Mouse (Mus musculus) limb, embryonic 14.5 days (tissue): Measurements from ENCODE around the gene Gbf1. TPM values are rescaled to one million over a fixed set of nuclear protein-coding genes. Genes with fewer than 3 reads are reported as not detected.

Experiments
- ATAC-seq: fragments of 200-750 bp; cut with Nextera tagmentation; 2 replicates; pipeline ENCODE4 v1.8.0; 2017; ENCODE audit warnings: low read depth, moderate number of reproducible peaks, moderate TSS enrichment; ENCODE audit not compliant: low FRiP score
- DNase-seq: peaks from one replicate; pipeline ENCODE4 v3.0.0-alpha.2; 2015; ENCODE audit warnings: low spot score
- H3K27ac ChIP-seq: fragments of 300-500 bp; sonication (generic); replicated peaks from 2 replicates; pipeline ENCODE4 v1.5.1; 2014; ENCODE audit warnings: low read depth, mild to moderate bottlenecking, low read length, moderate library complexity, mixed read lengths
- H3K27me3 ChIP-seq: fragments of 300-500 bp; sonication (generic); 2 replicates; pipeline ENCODE4 v1.6.1; 2014; ENCODE audit warnings: low read length, mixed read lengths; ENCODE audit not compliant: control insufficient read depth, insufficient read depth
- H3K36me3 ChIP-seq: fragments of 300-500 bp; sonication (generic); 2 replicates; pipeline ENCODE4 v1.6.1; 2014; ENCODE audit warnings: mild to moderate bottlenecking, low read length, moderate library complexity, mixed read lengths; ENCODE audit not compliant: control insufficient read depth, insufficient read depth
- H3K4me1 ChIP-seq: fragments of 300-500 bp; sonication (generic); 2 replicates; pipeline ENCODE4 v1.6.1; 2014; ENCODE audit warnings: antibody characterized with exemption, low read length, mixed read lengths; ENCODE audit not compliant: control insufficient read depth, insufficient read depth
- H3K4me2 ChIP-seq: fragments of 300-500 bp; sonication (generic); replicated peaks from 2 replicates; pipeline ENCODE4 v1.6.1; 2014; ENCODE audit warnings: low read depth, mild to moderate bottlenecking, low read length, moderate library complexity; ENCODE audit not compliant: severe bottlenecking
- H3K4me3 ChIP-seq: fragments of 300-500 bp; sonication (generic); replicated peaks from 2 replicates; pipeline ENCODE4 v1.5.1; 2014; ENCODE audit warnings: low read length
- H3K9ac ChIP-seq: fragments of 300-500 bp; sonication (generic); 2 replicates; pipeline ENCODE4 v1.6.1; 2014; ENCODE audit warnings: mild to moderate bottlenecking, low read depth, low read length, moderate library complexity; ENCODE audit not compliant: severe bottlenecking
- H3K9me3 ChIP-seq: fragments of 300-500 bp; sonication (generic); 2 replicates; pipeline ENCODE4 v1.6.1; 2016; ENCODE audit warnings: low read length; ENCODE audit not compliant: control insufficient read depth
- POLR2A ChIP-seq: fragments of 200-500 bp; IDR thresholded peaks from 2 replicates; pipeline ENCODE4 v1.8.0; 2012; ENCODE audit warnings: inconsistent platforms, mild to moderate bottlenecking, moderate library complexity, borderline replicate concordance; ENCODE audit not compliant: insufficient read depth, insufficient read length; ENCODE audit errors: extremely low read depth
- WGBS: fragments of 180-500 bp; shearing (Covaris S2); extraction: QIAGEN DNeasy Blood & Tissue Kit; methylation state at CpG from one replicate; pipeline ENCODE4 v1.1.7; 2014; 5-methylcytosine and 5-hydroxymethylcytosine counted together
- polyA plus RNA-seq, 2 experiments: library from polyadenylated mRNA; depleted of rRNA in 1 of 2; stranded (reverse) in 1 of 2; unstranded in 1 of 2; fragments of >200 nt; fragmentation: Nextera tagmentation in 1 of 2; extraction: Ambion mirVana in 1 of 2; gene quantifications; 2 replicates each; pipeline versions ENCODE4 v1.2.1 to v1.2.3; 2012 to 2014

The Gbf1 gene
- polyA plus RNA-seq, 2 experiments = 66.8 to 92.1 TPM

DNA sequence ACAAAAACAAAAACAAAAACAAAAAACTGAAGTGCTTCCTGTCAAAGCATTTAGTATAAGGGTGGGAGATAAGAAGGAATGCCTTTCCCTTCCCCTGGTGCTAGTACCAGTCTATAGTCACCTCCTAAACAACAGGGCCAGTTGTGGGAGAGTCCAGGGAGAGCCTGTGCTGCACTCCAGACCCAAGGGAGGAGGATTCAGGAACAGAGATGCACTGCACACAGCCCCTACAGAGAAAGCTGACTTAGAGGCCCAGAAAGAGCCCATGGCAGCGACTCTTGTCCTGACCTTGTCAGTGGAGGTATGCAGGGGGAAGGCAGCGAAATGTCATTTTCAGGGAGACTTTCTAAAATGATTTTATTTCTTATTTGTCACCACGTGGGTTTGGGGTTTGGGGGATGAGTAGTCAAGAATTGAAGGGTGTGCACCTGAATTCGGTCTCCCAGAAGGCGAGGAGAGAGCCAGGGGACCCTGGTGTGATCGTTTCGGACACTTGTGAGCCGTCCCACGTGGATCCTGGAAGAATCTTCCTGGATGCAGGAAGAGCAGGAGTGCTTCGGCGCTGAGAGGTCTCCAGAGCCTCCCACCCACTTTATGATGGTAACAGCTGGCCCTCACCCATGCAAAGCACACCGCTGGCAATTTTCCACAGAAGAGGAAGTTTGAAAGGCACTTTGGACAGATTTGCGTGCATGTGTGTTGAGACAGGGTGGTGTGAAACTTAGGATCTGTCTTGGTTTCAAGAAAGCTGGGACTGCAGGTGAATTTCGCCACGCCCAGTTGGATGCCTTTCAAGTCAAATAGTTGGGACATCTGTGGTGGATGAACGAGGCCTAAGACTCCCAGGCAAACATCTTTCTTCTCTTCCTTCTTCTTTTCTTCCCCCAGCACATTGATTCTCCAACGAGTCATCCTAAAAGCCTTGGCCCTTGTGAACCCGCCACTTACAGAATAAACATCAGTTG, 151.2 kb downstream of the Gbf1 start:
- H3K9me3 ChIP-seq = no peaks in the 10 kb centered on the region
- no peak for DNase-seq
- H3K9ac ChIP-seq = peak overlapping the region; percentile 64; the same call in 1 of the 2 replicates
- H3K4me2 ChIP-seq = peak overlapping the region; percentile 98
- ATAC-seq = no peak
- peaks cover 13% of the 10 kb centered on the region for H3K4me1 ChIP-seq
- WGBS = 50% methylated on average over 18 of the region's 18 CpGs
- peak overlapping the region; percentile 74 for H3K4me3 ChIP-seq
- TF ChIP-seq POLR2A = no peak
- H3K27ac ChIP-seq = no peak overlapping the region
- peaks cover 5% of the 10 kb centered on the region for H3K36me3 ChIP-seq
- peaks cover 4% of the 10 kb centered on the region; the same call in 1 of the 2 replicates for H3K27me3 ChIP-seq

DNA sequence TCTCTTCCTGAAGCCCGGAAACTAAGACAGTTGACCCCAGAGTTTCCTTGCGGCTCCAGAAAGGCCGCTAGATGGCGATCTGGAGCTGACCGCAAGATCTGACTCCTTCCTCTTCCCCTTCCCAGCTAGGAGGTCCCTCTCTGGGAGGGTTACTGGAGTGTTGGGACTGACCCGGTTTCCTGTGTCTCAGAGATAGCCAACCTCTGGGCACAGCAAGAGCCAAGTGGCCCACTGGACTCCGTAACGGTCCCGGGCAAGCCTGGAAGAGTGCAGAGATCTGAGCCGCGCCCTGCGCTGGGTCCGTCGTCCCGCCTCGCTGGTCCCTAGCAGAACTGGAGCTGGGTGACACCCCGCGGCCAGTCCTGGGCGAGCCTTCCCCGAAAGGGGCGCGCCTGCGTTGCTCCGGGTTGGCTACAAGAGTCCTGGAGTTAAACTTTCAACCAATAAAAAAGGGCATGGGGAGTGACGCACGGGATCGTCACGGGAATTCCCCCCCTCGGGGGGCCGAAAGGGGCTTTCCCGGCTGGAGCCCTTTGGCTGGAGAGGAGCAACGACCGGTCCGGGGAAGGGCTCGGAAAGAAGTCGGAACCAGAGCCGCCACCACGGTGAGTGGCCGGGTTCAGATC, 152.0 kb downstream of the Gbf1 start, which contains the start of gene Nfkb2:
Gene Nfkb2 (plus strand): TSS at position 105 of the 626 bp plus-strand sequence.
- peaks cover 17% of the 10 kb centered on the region for H3K4me1 ChIP-seq
- peak within 1 kb of the TSS; percentile 67 for H3K27ac ChIP-seq
- H3K4me3 ChIP-seq = peak within 1 kb of the TSS; percentile 74
- peak within 1 kb of the TSS; percentile 98 for H3K4me2 ChIP-seq
- H3K27me3 ChIP-seq = peaks cover 7% of the 10 kb centered on the region; the same call in 1 of the 2 replicates
- peaks cover 5% of the 10 kb centered on the region for H3K36me3 ChIP-seq
- WGBS = under 1% methylated on average over 39 of the region's 39 CpGs
- no peaks in the 10 kb centered on the region for H3K9me3 ChIP-seq
- TF ChIP-seq POLR2A = no peak
- peak; percentile 89 for ATAC-seq
- H3K9ac ChIP-seq = peak within 1 kb of the TSS; percentile 64
- peak; percentile 86 for DNase-seq

DNA sequence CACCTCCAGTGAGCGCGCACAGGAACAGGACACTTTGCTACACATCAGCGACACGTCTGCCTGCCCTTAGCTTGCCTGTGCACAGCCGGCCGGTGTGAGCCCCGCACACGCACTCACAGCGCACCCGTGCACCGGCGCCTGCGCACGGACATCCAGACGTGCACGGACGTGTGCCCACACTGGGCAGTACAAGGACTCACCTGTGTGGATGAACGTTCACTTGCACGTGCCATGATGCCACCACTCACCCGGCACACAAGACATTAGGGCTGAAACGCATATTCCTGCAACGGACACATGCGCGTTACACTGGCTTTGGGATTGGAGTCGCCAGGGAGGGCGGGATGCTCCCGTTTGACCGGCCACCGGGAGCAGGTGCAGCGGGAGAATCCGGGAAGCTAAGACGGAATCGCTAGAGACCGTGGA, 152.6 kb downstream of the Gbf1 start:
- Histone ChIP-seq H3K4me1 (peaks cover 17% of the 10 kb centered on the region), H3K27me3 (peaks cover 7% of the 10 kb centered on the region; the same call in 1 of the 2 replicates), H3K4me3 (peak overlapping the region; percentile 74), H3K9me3 (no peaks in the 10 kb centered on the region), H3K4me2 (peak overlapping the region; percentile 98), H3K27ac (0 out of 2 replicates have a peak overlapping the region, but pooled peaks have one; percentile 67), H3K9ac (peak overlapping the region; percentile 64), H3K36me3 (peaks cover 10% of the 10 kb centered on the region)
- no peak for TF ChIP-seq POLR2A
- WGBS = under 1% methylated on average over 34 of the region's 34 CpGs
- peak; percentile 13; the same call in 1 of the 2 replicates for ATAC-seq
- DNase-seq = no peak

DNA sequence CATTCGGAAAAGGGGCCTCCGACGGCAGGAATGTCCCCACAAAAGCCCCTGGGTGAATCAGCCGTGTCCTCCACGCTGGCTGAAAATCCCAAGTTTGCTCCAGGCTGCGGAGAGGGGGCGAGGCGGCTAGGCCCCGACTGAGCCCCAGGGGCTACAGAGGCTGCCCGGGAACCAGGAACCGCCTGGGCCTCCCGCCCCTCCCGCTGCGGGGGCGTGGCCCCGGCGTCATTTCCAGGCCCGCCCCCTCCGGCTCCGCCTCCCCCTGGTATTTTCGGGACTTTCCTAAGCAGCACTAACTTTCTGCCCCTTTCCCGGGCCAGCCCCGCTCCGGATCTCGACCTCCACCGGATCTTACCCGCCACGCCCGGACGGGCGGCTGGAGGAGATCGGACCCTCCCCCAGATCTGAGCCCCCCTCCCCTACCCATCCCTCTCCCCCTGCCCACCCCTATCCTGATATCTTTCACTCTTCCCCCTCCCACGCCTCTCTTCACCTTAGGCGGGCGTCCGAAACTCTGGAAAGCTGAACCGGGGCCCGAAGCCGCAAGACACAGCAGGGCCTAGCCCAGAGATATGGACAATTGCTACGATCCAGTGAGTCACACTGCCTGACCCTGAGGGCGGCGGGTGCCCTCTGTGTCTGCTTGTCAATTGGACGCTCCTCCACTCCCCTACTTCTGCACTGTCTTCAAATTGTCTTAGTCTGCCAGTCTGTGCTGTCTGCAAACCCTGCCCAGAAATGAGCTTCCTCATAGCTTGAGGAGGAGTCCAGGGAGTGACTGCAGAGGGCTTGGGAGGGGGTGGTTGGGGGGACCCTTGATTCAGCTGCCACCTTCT, 153.3 kb downstream of the Gbf1 start:
- no peak overlapping the region for H3K27ac ChIP-seq
- 0 out of 2 replicates have a peak, but pooled peaks have one; percentile 48 for TF ChIP-seq POLR2A

More for the DNA sequence above, 153.3 kb downstream of the Gbf1 start:
- H3K36me3 ChIP-seq = peaks cover 17% of the 10 kb centered on the region
- peaks cover 7% of the 10 kb centered on the region; the same call in 1 of the 2 replicates for H3K27me3 ChIP-seq
- ATAC-seq (peak; percentile 81), DNase-seq (peak; percentile 86)
- peak overlapping the region; percentile 64 for H3K9ac ChIP-seq
- peak overlapping the region; percentile 74 for H3K4me3 ChIP-seq
- WGBS = 1% methylated on average over 38 of the region's 43 CpGs
- peak overlapping the region; percentile 98 for H3K4me2 ChIP-seq
- H3K4me1 ChIP-seq = peaks cover 17% of the 10 kb centered on the region
- H3K9me3 ChIP-seq = no peaks in the 10 kb centered on the region
